Mouse (Mus musculus) stomach, postnatal 0 days (tissue): ENCODE measurements around the gene Dgcr8.

Source experiments
- CTCF ChIP-seq: IDR thresholded peaks from 2 replicates; pipeline ENCODE4 v1.5.1; 2016; ENCODE audit warnings: antibody characterized with exemption, low read depth, mild to moderate bottlenecking, moderate library complexity
- EP300 ChIP-seq: optimal IDR thresholded peaks from 2 replicates; pipeline ENCODE3; 2016; ENCODE audit warnings: antibody characterized with exemption

DNA sequence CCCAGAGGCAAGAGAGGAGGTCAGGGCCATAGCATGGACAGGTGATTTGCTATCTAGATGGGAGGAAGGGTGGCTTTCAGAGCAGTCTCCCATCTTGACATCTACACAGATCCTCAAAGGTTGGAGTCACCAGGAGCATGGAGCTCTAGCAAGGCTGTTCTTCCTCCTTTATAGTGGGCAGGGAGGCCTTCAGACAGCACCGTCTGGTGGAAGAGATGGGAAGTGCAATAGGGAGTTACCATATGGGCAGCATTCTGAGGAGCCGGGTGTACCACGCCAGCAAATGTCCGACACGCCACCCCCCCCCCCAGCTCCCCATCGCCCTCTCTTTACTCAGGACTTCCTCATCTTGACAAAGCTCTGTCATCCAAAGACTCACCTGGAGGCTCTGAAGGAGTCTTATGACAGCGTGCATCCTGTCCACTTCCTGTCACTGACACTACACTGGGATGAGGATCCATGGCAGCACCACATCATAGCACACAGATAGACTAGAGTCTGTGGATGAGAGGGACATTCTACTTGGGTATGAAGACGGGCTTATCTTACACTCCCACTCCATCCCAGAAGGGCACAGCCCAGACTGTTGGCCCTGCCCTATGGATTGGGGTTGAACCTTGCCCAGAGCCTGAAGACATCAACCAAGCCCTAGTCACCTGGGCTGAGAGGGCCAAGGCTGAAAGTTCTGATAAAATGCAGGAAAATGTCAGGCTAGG is 78.2 kb downstream of the Dgcr8 start:
- TF ChIP-seq EP300: no peak
- peak; percentile 90 for TF ChIP-seq CTCF
